Mouse (Mus musculus): ENCODE data around the gene Rufy3.
"Not testable (repeated sequence)": the region's sequence is repeated elsewhere in the genome, so short reads cannot be mapped to it uniquely, and the experiment has no call there.

The Rufy3 gene

GRCm38 (mm10) chr5:88564501-88565147, at the start of gene Rufy3:
Rufy3 (plus strand) TSS chr5:88565040.
- peak; percentile 51 for DNase-seq (ENCODE audit: low read depth, low spot score)

DNA sequence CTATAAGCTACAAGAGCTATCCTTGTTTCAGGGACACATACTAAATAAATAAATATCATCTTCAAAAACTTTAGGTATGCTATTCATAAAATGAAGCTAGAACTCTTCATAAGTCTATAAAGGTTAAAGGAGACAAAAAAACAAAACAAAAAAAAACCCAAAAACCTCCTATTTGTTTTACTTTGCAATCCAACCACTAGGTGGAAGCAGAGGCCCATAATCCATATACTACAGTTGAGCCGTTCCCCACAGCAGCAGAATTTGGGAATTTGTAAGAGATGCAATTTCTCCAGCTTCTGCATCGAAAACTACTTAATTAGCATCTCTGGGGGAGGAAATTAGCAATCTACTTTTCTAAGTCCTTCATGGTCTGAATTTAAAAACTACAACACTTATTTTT, 45.6 kb upstream of the Rufy3 start:
- peak; percentile 23 for DNase-seq (ENCODE audit: low read depth, low spot score)

DNA sequence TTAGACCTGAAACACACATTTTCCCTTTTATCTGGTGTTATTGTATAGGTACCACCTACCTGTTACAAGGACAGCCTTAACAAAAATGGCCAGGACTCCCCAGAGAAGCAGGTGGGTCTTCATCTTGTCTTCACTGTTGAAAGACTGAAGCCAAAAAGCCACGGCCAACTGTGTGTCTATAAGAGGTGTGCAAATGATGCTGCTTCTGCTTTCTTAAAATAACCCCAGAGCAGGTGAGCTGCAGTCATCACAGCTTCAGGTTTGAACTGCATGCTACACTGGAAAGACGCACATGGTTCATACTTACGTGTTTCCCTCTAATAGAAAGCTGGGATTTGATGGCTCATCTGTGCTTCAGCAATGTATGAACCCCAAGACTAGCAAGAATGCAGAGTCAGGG, 37.2 kb upstream of the Rufy3 start, which contains the start of gene Jchain:
Gene Jchain, minus strand, starts transcription at position 235 of the 400 bp plus-strand sequence.
- no peak for DNase-seq (ENCODE audit: low read depth, low spot score)

DNA sequence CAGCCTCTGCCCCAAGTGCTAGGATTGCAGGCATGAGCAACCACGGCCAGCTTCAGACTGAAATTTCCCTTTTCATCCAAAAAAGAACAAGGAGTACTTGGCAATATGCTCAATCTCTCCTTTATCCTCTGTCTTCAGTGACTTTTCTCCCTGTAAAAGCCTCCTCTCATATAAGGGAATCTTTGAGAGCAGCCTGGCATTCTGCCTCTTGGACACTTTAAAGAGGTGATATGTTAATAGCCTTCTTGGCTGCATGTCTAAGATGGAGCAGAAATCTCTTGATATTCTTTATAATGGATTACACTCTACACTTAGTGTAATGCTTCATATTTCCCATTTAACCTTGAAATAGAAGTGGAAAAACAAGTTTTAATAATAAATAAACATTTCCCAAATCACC, 33.9 kb upstream of the Rufy3 start:
- no peak for DNase-seq (ENCODE audit: low read depth, low spot score)

GRCm38 (mm10) chr5:88534697-88535096, 30.1 kb upstream of the Rufy3 start:
- no peak for DNase-seq (ENCODE audit: low read depth, low spot score)

DNA sequence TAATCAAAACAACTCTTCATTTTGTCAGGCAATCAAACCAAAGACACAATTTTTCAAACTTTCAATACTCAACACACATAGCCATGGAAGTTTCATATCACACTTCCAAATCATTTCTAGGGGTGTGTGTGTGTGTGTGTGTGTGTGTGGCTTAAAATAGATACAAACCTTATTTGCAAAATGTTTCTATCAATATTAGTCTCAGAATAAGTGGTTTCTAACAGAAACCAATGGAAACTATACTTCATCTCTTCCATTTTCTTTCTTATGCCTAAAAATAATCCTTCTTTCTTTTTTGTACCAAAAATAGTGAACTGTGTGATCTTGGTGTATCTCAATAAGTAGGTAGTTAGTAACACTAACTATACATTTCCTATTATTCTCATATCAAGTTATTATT, 24.0 kb upstream of the Rufy3 start:
- DNase-seq (ENCODE audit: low read depth, low spot score), result no peak

GRCm38 (mm10) chr5:88542651-88543282, 22.1 kb upstream of the Rufy3 start:
- DNase-seq (ENCODE audit: low read depth, low spot score), result no peak

GRCm38 (mm10) chr5:88544411-88544810, 20.4 kb upstream of the Rufy3 start:
- not testable (repeated sequence) for DNase-seq (ENCODE audit: low read depth, low spot score)

GRCm38 (mm10) chr5:88545536-88545935, 19.3 kb upstream of the Rufy3 start:
- no peak for DNase-seq (ENCODE audit: low read depth, low spot score)

DNA sequence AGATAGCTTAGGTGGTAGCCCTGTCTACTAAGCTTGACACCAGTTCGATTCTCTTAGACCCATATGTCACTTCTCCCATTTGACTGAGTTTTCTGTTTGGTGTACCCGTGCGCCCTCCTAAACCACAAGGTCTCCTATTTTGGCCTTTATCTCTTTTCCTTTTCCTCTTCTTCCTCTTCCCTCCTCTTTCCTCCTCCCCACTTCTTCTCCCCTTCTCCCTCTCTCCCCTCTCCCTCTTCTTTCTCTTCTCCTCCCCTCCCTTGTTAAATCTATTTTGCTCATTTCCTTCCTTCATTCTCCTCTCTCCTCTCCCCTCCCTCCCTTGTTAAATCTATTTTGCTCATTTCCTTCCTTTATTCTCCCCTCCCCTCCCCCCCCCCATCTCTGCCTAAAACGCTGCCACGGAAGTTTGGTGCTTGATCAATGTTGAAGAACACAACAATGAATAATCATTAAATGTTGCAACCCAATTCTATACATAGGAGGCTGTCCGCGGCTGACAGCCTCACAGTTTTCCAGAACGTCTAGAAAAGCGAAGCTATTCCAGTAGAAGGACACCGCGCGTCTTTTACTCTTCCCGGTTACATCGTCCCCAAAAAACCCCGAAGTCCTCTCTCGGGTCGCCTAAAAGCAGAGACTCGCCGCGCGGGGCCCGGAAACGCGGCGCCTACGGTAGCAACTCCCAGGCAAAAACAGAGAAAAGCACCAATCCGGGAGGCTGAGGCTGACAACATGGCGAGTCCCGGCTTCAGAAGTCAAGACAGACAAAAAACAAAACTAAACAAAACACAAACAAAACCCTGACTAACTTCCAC, 11.4 kb upstream of the Rufy3 start:
- DNase-seq (ENCODE audit: low read depth, low spot score), result no peak

DNA sequence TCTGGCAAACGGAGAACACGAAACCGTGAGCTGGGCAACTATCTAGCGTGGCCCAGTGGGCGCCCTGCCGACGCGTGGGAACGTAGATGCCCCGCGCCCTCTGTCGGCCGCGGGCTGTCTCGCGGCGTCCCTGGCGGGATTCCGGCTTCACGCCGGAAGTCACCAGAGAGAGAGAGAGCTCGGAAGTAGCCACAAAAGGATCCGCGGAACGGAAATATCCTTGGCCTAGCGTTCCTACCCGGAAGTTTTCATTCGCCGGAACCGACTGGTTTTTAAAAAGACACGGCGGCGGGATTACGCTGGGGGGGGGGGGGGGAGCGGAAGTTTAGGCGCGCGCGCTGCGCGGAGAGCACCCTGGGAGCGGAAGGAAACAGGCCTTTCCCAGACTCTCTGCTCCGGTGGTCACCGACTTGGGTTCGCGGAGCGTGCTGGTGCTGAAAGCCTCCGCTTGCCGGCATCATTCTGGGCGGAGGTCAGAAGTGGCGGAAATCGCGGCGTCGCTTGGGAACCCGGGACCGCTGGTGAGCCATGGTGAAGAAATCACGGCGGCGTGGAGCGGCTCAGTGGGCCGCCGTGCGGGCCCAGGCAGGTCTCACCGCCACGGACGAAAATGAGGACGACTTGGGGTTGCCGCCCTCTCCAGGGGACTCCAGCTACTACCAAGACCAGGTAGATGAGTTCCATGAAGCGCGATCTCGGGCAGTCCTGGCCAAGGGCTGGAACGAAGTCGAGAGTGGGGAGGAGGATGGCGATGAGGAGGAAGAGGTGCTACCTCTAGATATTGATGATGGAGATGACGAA, 10.6 kb upstream of the Rufy3 start, which contains the start of gene Utp3:
Gene Utp3, plus strand, starts transcription at position 377 of the 801 bp plus-strand sequence.
- peak; percentile 98 for DNase-seq (ENCODE audit: low read depth, low spot score)

DNA sequence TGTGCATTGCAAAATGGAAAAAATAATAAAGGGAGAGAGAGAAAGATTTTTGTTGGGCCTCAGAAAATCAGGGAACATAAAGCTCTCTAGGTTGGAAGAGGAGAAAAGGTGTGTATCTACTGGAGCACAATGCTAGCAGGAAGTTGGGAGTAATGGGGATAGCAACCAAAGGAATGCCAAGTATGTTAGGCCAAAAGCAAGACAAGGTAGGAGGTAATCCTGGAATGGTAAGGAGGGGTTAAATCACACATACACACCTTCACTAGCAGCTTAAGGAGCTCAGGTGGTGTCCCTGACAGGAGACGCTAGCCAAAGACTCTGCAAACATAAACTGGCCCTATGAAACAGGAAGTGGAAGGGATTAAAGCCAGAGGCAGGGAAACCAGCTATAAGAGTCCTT, 5.8 kb upstream of the Rufy3 start:
- no peak for DNase-seq (ENCODE audit: low read depth, low spot score)

DNA sequence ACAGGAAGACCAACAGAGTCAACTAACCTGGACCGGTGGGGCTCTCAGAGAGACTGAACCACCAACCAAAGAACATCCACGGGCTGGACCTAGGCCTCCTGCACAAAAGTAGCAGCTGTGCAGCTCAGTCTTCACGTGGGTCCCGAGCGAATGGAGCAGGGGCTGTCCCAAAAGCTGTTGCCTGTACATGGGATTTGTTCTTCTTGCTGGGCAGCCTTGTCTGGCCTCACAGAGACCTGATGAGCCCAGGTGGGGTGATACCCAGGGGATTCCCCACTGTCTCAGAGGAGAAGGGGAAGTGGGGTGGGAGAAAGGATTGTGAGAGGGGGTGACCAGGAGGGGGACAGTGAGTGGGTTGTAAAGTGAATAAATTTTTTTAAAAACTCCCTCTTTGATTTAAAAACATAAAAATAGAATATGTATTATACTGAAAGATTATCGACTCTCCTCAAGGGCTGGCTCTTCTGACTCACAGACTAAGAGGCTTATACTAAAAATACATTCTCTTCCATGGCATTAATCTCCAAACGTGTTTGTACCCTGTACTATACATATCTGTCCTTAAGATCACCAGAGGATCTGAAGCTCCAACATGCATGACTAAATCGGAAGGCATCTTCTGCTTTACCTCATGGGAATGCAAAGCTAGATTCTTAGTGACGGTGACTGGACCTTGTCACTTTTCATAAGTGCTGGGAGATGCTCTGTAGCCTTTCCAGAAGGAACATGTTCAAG, 3.6 kb upstream of the Rufy3 start:
- no peak for DNase-seq (ENCODE audit: low read depth, low spot score)

DNA sequence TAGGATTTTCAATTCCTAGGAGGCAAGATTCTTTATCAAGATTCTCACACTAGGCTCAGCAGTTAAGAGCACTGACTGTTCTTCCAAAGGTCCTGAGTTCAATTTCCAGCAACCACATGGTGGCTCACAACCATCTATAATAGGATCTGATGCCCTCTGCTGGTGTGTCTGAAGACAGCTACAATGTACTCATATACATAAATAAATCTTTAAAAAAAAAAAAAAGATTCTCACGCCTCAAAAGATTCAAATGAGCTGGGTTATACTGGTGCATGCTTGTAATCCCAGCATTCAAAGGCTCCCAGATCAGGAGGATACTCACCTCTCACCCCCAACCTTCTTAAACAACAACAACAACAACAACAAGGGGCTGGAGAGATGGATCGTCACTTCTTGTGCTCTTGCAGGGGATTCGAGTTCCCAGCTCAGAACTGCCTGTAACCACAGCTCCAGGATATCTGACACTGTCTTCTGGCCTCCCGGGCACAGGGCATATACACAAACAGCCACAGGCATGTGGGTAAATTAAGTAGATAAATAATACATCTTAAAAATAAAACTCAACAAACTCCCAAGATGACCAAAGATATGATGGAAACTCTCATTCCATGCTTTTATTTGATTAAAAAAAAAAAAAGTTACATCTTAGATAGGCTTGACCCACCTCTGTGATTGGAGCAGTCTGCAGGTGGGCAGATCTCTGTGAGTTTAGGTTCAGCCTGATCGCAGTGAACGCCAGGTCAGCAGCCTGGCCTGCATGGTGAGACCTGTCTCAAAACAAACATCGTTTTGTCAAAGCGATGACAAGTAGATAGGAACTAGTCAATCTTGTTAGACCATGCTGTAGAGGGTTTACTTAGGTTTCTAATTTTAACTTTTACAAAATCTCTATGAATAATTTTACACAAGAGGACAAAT, 1.7 kb upstream of the Rufy3 start:
- DNase-seq (ENCODE audit: low read depth, low spot score), result no peak

DNA sequence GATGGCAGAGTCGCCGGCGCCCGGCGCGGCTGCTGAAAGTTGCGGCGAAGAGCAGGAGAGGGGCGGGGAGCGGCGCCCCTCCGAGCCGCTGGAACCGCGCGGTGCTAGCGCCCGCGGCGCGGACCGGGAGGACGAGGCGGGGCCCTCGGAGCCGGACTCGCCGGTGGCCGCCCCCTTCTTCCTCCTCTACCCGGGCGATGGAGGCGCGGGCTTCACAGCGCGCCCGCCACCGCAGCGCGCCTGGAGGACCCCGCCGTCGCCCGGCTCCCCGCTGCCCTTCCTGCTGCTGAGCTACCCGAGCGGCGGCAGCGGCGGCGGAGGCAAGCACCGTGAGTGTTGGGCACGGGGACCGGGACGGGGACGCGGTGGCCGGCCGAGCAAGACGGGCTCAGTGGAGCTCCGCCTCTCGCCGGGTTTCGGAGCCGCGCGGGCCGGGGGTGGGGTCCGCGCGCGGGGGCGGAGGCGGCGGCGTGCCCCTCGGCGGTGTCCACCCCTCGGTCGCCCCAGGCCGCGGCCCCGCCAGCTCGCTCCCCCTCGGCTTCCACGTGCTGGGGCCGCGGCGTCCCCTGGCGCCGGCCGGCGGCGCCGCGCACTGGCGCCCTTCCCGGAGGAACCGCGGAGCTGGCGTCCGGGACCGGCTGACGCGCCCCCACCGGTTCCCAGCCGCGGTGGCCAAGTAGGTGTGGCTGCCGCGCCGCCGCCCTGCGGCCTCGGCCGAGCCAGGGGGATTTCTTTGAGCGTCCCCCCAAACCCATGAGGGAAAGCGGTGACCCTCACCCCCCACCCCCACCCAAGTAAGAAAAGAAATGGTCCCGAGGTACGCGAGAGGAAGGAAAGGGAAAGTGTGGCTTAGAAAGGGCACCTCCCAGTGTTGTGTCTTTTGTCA, 551 bp downstream of the Rufy3 start:
- DNase-seq (ENCODE audit: low read depth, low spot score), result peak; percentile 23

GRCm38 (mm10) chr5:88566034-88566841, 1.4 kb downstream of the Rufy3 start:
- DNase-seq (ENCODE audit: low read depth, low spot score), result no peak

DNA sequence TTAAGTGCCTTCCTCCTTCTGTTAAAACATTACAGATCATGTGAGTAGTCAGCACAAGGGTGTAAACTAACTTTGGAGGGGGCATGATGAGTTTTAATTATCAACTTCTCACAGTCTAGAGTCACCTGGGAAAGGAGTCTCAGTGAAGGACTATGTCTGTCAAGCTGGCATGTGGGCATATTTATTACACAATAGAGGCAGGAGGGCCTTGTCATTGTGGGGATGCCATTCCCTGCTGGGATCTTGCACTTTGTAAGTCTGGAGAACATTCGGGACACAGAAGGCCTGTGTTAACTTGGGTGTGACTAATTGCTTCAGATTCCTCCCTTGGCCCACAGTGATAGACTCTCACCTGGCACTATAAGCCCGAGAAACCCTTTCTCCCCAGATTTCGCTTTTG, 4.7 kb downstream of the Rufy3 start:
- DNase-seq (ENCODE audit: low read depth, low spot score), result no peak

DNA sequence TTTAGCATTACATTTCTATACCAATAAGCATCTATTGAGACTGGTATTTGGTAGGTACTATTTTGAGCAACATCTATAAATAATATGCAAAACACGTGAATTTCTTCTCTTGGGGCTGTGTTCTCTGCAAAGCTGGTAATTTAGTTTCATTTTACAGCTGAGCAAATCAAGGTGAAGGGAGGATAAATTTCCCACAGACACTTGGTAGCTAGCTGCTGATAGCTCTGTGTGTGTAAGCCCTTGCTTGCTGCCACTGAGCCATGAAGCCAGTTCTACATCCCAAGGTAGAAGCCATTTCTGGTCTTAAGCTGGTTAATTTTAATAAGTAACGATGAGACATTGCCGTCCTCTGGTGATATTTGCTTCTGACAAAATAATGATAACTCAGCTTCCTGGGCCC, 10.0 kb downstream of the Rufy3 start:
- no peak for DNase-seq (ENCODE audit: low read depth, low spot score)

Measured in embryo, embryonic 11.5 days (tissue).